ENCODE assay signal across 8 mouse cellular contexts in the genomic region with DNA sequence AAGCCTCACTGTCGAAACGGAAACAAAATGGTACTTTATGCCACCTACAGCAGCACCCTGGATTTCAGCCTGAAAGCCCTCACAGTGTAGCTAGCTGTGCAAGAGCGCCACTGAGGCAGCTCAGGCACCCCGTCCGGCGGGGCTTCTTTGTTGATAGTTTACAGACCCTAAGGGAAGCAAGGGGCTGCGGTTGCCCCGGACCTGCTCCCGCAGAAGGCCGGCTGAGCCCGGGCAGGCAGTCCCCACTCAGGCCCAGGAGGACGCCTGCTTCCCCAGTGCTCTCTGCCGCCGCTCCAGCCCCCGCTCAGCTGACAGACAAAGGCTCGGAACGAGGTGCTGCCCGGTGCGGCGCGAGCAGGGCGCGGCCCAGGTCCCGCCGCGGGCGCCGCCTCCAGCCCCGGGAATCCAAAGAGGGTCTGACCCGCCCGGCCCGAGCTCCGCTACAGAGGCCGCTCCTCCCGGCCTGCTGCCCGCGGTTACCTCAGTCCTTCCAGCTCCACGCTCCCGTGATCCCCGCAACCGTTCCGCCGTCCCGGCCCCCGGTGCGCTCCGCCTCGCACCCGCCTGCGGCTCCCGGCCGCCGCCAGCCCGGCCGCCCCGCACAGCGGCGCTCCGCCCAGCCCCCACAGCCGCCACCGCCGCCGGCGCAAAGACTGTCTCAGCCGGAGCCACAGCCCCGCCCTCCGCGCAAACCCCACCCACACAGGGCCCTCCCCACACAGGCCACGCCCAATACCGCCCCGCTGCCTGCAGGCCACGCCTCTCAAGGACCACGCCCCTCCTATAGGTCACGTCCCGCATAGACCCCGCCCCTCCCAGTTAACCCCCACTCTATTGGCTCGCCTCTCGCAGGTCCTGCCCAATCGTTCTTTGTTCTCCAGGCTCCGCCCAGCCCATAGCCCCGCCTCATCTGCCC. TPM values are rescaled to one million over a fixed set of nuclear protein-coding genes. Genes with fewer than 3 reads are reported as not detected.
DNase-seq lines count a peak whose midpoint lies in the region; ATAC-seq and TF ChIP-seq lines count a peak whose summit lies in the region.

Ankrd50 (minus strand) TSS at position 654 of the 916 bp plus-strand sequence.

- H3K27ac ChIP-seq in forebrain, embryonic 10.5 days = peak within 1 kb of the TSS; percentile 94
- peak within 1 kb of the TSS; percentile 91 for H3K27ac ChIP-seq in heart, embryonic 15.5 days
- no peak within 1 kb of the TSS; the same call in 1 of the 2 replicates for H3K27ac ChIP-seq in liver, embryonic 14.5 days
- H3K27ac ChIP-seq in neural tube, embryonic 11.5 days (ENCODE audit: low read depth, low read length) = peak within 1 kb of the TSS; percentile 95
- peak within 1 kb of the TSS; percentile 96 for H3K27ac ChIP-seq in stomach, postnatal 0 days (replicated peaks)

- WGBS in forebrain, embryonic 10.5 days = under 1% methylated on average over 81 of the region's 81 CpGs
- under 1% methylated on average over 79 of the region's 81 CpGs for WGBS in heart, embryonic 15.5 days
- WGBS in liver, embryonic 14.5 days (ENCODE audit: insufficient replicate concordance) = under 1% methylated on average over 57 of the region's 81 CpGs
- 0% methylated on average over 52 of the region's 81 CpGs for WGBS in neural tube, embryonic 11.5 days
- under 1% methylated on average over 62 of the region's 81 CpGs for WGBS in stomach, postnatal 0 days

- H3K4me3 ChIP-seq in forebrain, embryonic 10.5 days = peak within 1 kb of the TSS; percentile 92
- peak within 1 kb of the TSS; percentile 97 for H3K4me3 ChIP-seq in heart, embryonic 15.5 days
- H3K4me3 ChIP-seq in liver, embryonic 14.5 days (ENCODE audit: insufficient read depth in 1 of 2, low read depth in 2 of 2, low read length in 2 of 2) = peak within 1 kb of the TSS; percentile 77 to 85
- H3K4me3 ChIP-seq in neural tube, embryonic 11.5 days (ENCODE audit: low read depth, low read length) = peak within 1 kb of the TSS; percentile 93
- H3K4me3 ChIP-seq in stomach, postnatal 0 days (ENCODE audit: low read depth, low read length) = peak within 1 kb of the TSS; percentile 96

- H3K9ac ChIP-seq in heart, embryonic 15.5 days = peak within 1 kb of the TSS; percentile 98
- H3K9ac ChIP-seq in liver, embryonic 14.5 days (replicated peaks) = peak within 1 kb of the TSS; percentile 70
- H3K9ac ChIP-seq in neural tube, embryonic 11.5 days (ENCODE audit: low read length) = peak within 1 kb of the TSS; percentile 98
- peak within 1 kb of the TSS; percentile 97 for H3K9ac ChIP-seq in stomach, postnatal 0 days (ENCODE audit: low read length)

- H3K9me3 ChIP-seq in forebrain, embryonic 10.5 days = no peaks in the 10 kb centered on the region
- no peaks in the 10 kb centered on the region for H3K9me3 ChIP-seq in heart, embryonic 15.5 days (replicated peaks)
- no peaks in the 10 kb centered on the region for H3K9me3 ChIP-seq in liver, embryonic 14.5 days (ENCODE audit: control insufficient read depth, low read length)
- H3K9me3 ChIP-seq in neural tube, embryonic 11.5 days (ENCODE audit: control insufficient read depth, low read length) = no peaks in the 10 kb centered on the region
- H3K9me3 ChIP-seq in stomach, postnatal 0 days (ENCODE audit: control insufficient read depth, low read length) = no peaks in the 10 kb centered on the region

- H3K27me3 ChIP-seq in forebrain, embryonic 10.5 days (ENCODE audit: poor library complexity, severe bottlenecking) = no peaks in the 10 kb centered on the region
- no peaks in the 10 kb centered on the region for H3K27me3 ChIP-seq in heart, embryonic 15.5 days
- H3K27me3 ChIP-seq in liver, embryonic 14.5 days (ENCODE audit: control insufficient read depth, insufficient read depth, low read length) = no peaks in the 10 kb centered on the region
- H3K27me3 ChIP-seq in neural tube, embryonic 11.5 days (ENCODE audit: control insufficient read depth, insufficient read depth, low read length) = no peaks in the 10 kb centered on the region
- H3K27me3 ChIP-seq in stomach, postnatal 0 days (ENCODE audit: control insufficient read depth, insufficient read depth, low read length) = no peaks in the 10 kb centered on the region

- DNase-seq in CD8-positive naive resting alpha-beta T cell, adult 2 months (ENCODE audit: low read depth in 2 of 2, low spot score in 2 of 2) = peak; percentile 99 to 100
- peak; percentile 93 for DNase-seq in c-Kit-positive CD71-negative TER-119-negative erythroid progenitor cells, embryonic 14.5 days (ENCODE audit: low read depth)
- DNase-seq in forebrain, embryonic 10.5 days (ENCODE audit: extremely low spot score, low spot score) = peak; percentile 99
- peak; percentile 99 to 100 for DNase-seq in kidney, postnatal 25 days
- peak; percentile 85 to 91 (median 89) for DNase-seq in liver, embryonic 14.5 days (ENCODE audit: low read depth in 3 of 3, low spot score in 3 of 3)
- peak; percentile 99 for DNase-seq in neural tube, embryonic 11.5 days (ENCODE audit: low spot score)
- peak; percentile 100 for DNase-seq in stomach, postnatal 0 days (ENCODE audit: low spot score)

- ATAC-seq in heart, embryonic 15.5 days (replicated peaks; ENCODE audit: insufficient number of reproducible peaks, insufficient read depth, low FRiP score, low read depth) = peak; percentile 97
- peak; percentile 95 for ATAC-seq in liver, embryonic 14.5 days (ENCODE audit: insufficient read depth)
- ATAC-seq in neural tube, embryonic 11.5 days (ENCODE audit: insufficient read depth, low FRiP score, low TSS enrichment) = peak; percentile 92
- ATAC-seq in stomach, postnatal 0 days (ENCODE audit: low FRiP score, low TSS enrichment) = peak; percentile 98

- TF ChIP-seq CTCF in liver, embryonic 14.5 days (IDR thresholded peaks at IDR 0.05; ENCODE audit: low read depth) = 0 out of 2 replicates have a peak, but pooled peaks have one; percentile 10
- peak; percentile 33; the same call in 1 of the 2 replicates for TF ChIP-seq CTCF in stomach, postnatal 0 days (IDR thresholded peaks at IDR 0.05; ENCODE audit: low read depth)

- H3K36me3 ChIP-seq in forebrain, embryonic 10.5 days (replicated peaks) = peaks cover 31% of the 10 kb centered on the region
- H3K36me3 ChIP-seq in heart, embryonic 15.5 days = peaks cover 4% of the 10 kb centered on the region; the same call in 1 of the 2 replicates
- no peaks in the 10 kb centered on the region for H3K36me3 ChIP-seq in liver, embryonic 14.5 days (replicated peaks; ENCODE audit: control insufficient read depth, insufficient read depth, low read depth)
- H3K36me3 ChIP-seq in neural tube, embryonic 11.5 days (ENCODE audit: control insufficient read depth, insufficient read depth, low read length) = no peaks in the 10 kb centered on the region
- 0 out of 2 replicates have a peak, but pooled peaks cover 2% of the 10 kb centered on the region for H3K36me3 ChIP-seq in stomach, postnatal 0 days (ENCODE audit: control insufficient read depth, insufficient read depth, low read length)

- no peak for TF ChIP-seq EP300 in liver, embryonic 14.5 days (IDR thresholded peaks at IDR 0.05; ENCODE audit: low read depth)
- no peak for TF ChIP-seq EP300 in stomach, postnatal 0 days (optimal IDR thresholded peaks at IDR 0.05)

- H3K4me2 ChIP-seq in heart, embryonic 15.5 days = peak within 1 kb of the TSS; percentile 65
- peak within 1 kb of the TSS; percentile 89 for H3K4me2 ChIP-seq in liver, embryonic 14.5 days (ENCODE audit: low read depth)
- peak within 1 kb of the TSS; percentile 69 for H3K4me2 ChIP-seq in neural tube, embryonic 11.5 days (ENCODE audit: low read depth)
- peak within 1 kb of the TSS; percentile 79 for H3K4me2 ChIP-seq in stomach, postnatal 0 days (replicated peaks; ENCODE audit: low read depth)

- H3K4me1 ChIP-seq in forebrain, embryonic 10.5 days = peaks cover 31% of the 10 kb centered on the region
- peaks cover 38% of the 10 kb centered on the region for H3K4me1 ChIP-seq in heart, embryonic 15.5 days (replicated peaks)
- H3K4me1 ChIP-seq in liver, embryonic 14.5 days (replicated peaks; ENCODE audit: control insufficient read depth in 2 of 2, insufficient read depth in 2 of 2, low read length in 1 of 2) = peaks cover 0 to 3% of the 10 kb centered on the region in 2 experiments; a peak in 1 of 4 replicates
- peaks cover 26% of the 10 kb centered on the region for H3K4me1 ChIP-seq in neural tube, embryonic 11.5 days (ENCODE audit: control insufficient read depth, insufficient read depth, low read length)
- H3K4me1 ChIP-seq in stomach, postnatal 0 days (replicated peaks; ENCODE audit: control insufficient read depth, insufficient read depth) = no peaks in the 10 kb centered on the region

RNA-seq across cellular contexts. Expression of gene Ankrd50, which starts in this region (rescaled TPM):
- polyA plus RNA-seq in forebrain, embryonic 10.5 days (2016; fragmentation: Nextera tagmentation; extraction: Ambion mirVana) = 16.3 and 19.0 TPM in 2 replicates
- 13.2 and 15.1 TPM in 2 replicates for polyA plus RNA-seq in heart, embryonic 15.5 days (2015; fragmentation: Nextera tagmentation; extraction: Ambion mirVana)
- 2.5 and 3.4 TPM in 2 replicates for polyA plus RNA-seq in liver, embryonic 14.5 days (2012; rRNA removed)
- 2.0 and 3.0 TPM in 2 replicates for polyA plus RNA-seq in liver, embryonic 14.5 days (2014; fragmentation: Nextera tagmentation; extraction: Ambion mirVana)
- polyA plus RNA-seq in neural tube, embryonic 11.5 days (2014; fragmentation: Nextera tagmentation; extraction: Ambion mirVana) = 28.0 and 35.1 TPM in 2 replicates
- polyA plus RNA-seq in stomach, postnatal 0 days (2015; fragmentation: Nextera tagmentation; extraction: Ambion mirVana) = 9.8 and 11.1 TPM in 2 replicates
